Mouse (Mus musculus): ENCODE measurements at regions not wholly inside any gene's neighbourhood (a gene's known extent, or its start where the extent isn't known, plus 50 kb on each side); places are given as distances from the start of the nearest gene placed in this dataset.

GRCm38 (mm10) chr2:50003866-50004265, 62.4 kb upstream of the Lypd6 start:
- H3K4me1 ChIP-seq (replicated peaks), result 0 out of 2 replicates have a peak, but pooled peaks cover 2% of the 10 kb centered on the region
- 85% methylated on average over 4 of the region's 4 CpGs for WGBS
- no peak for ATAC-seq (ENCODE audit: low read depth)
- no peak overlapping the region for H3K27ac ChIP-seq (replicated peaks)
- H3K4me3 ChIP-seq, result no peak overlapping the region
- no peaks in the 10 kb centered on the region for H3K9me3 ChIP-seq
- no peak overlapping the region for H3K4me2 ChIP-seq
- no peaks in the 10 kb centered on the region for H3K27me3 ChIP-seq
- no peaks in the 10 kb centered on the region for H3K36me3 ChIP-seq
- H3K9ac ChIP-seq, result no peak overlapping the region

DNA sequence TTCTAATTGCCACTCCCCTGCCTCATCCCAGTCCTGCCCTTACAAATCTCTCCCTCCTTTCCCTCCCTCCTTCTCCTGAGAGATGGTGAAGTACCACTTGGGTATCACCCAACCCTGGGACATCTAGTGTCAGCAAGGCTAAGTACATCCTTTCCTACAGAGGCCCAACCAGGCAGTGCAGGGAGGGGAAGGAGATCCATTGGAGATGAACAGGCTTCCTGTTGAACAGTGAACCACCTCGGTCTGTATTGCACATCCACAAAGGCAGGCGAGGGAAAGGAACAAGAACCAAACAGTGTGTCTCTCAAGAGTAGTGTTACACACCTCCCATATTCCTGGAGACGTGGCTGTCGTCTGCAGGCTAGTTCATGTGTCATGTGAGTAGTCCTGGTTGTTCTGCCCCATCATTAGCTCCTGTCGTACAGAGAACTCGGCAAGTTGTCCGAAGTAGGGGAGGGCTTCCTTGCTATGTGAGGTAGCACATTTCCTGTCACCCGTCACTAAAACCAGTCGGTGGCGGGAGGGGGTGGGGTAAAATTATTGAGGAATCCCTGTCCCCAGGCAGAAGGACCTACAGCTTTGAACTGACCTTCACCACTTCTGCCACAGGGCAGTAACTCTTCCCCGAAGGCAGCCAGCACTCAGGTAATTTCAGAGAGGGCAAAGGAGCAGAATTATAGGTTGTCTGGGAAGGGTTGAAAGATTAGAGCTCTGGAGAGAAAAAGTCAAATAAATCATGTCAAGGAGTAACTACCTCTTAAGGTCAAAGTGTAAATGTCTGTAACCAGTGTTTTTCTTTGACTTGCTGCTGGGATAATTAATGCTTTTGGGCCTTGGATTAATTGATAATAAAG, 61.3 kb upstream of the Lypd6 start:
- no peaks in the 10 kb centered on the region for H3K36me3 ChIP-seq
- H3K4me2 ChIP-seq, result no peak overlapping the region
- no peaks in the 10 kb centered on the region for H3K9me3 ChIP-seq
- H3K9ac ChIP-seq, result no peak overlapping the region
- H3K4me3 ChIP-seq, result no peak overlapping the region
- H3K4me1 ChIP-seq (replicated peaks), result 0 out of 2 replicates have a peak, but pooled peaks cover 2% of the 10 kb centered on the region
- WGBS, result 64% methylated on average over 11 of the region's 11 CpGs
- ATAC-seq (ENCODE audit: low read depth), result 0 out of 2 replicates have a peak, but pooled peaks have one; percentile 15
- H3K27ac ChIP-seq (replicated peaks), result no peak overlapping the region
- H3K27me3 ChIP-seq, result no peaks in the 10 kb centered on the region

DNA sequence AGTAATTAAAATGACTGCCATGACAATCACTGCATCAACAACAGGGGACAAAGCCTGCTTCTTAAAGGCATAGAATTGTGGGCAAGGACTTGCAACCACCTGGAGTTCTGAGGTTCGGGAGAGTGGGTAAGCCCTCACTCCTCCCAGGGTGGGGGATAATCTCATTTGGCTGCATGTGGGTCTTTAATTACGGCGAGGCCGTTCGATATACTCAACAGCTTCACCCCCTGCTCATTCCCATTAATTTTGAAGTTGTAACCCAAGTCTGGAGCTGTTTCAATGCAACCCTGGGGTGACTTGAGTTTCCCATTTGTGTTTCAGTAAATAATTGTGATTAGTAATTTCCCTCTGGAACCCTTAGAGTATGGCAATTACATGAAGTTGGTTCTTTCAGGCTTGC, 57.9 kb upstream of the Lypd6 start:
- Histone ChIP-seq H3K27me3 (no peaks in the 10 kb centered on the region), H3K9me3 (no peaks in the 10 kb centered on the region), H3K36me3 (no peaks in the 10 kb centered on the region), H3K9ac (no peak overlapping the region), H3K4me1 (replicated peaks) (0 out of 2 replicates have a peak, but pooled peaks cover 2% of the 10 kb centered on the region), H3K4me3 (no peak overlapping the region), H3K4me2 (no peak overlapping the region), H3K27ac (replicated peaks) (no peak overlapping the region)
- WGBS, result 67% methylated on average over 5 of the region's 5 CpGs
- ATAC-seq (ENCODE audit: low read depth), result 0 out of 2 replicates have a peak, but pooled peaks have one; percentile 20

- Histone ChIP-seq H3K9ac (no peak overlapping the region), H3K9me3 (no peaks in the 10 kb centered on the region), H3K36me3 (no peaks in the 10 kb centered on the region), H3K27me3 (no peaks in the 10 kb centered on the region), H3K4me3 (no peak overlapping the region), H3K27ac (replicated peaks) (no peak overlapping the region), H3K4me2 (no peak overlapping the region), H3K4me1 (replicated peaks) (0 out of 2 replicates have a peak, but pooled peaks cover 2% of the 10 kb centered on the region)
- WGBS, result 82% methylated on average over 1 of the region's 1 CpGs
- ATAC-seq (ENCODE audit: low read depth), result no peak
Observed at GRCm38 (mm10) chr2:50010409-50010808, 55.8 kb upstream of the Lypd6 start.

- H3K4me2 ChIP-seq, result no peak overlapping the region
- no peaks in the 10 kb centered on the region for H3K4me1 ChIP-seq (replicated peaks)
- WGBS, result 90% methylated on average over 3 of the region's 3 CpGs
- no peak overlapping the region for H3K27ac ChIP-seq (replicated peaks)
- no peaks in the 10 kb centered on the region for H3K9me3 ChIP-seq
- H3K36me3 ChIP-seq, result no peaks in the 10 kb centered on the region
- H3K4me3 ChIP-seq, result no peak overlapping the region
- H3K9ac ChIP-seq, result no peak overlapping the region
- H3K27me3 ChIP-seq, result no peaks in the 10 kb centered on the region
- ATAC-seq (ENCODE audit: low read depth), result no peak
Observed at GRCm38 (mm10) chr2:50012303-50012702, 53.9 kb upstream of the Lypd6 start.

GRCm38 (mm10) chr2:50013248-50013647, 53.0 kb upstream of the Lypd6 start:
- no peaks in the 10 kb centered on the region for H3K36me3 ChIP-seq
- no peak overlapping the region for H3K9ac ChIP-seq
- H3K4me3 ChIP-seq, result no peak overlapping the region
- H3K27me3 ChIP-seq, result no peaks in the 10 kb centered on the region
- ATAC-seq (ENCODE audit: low read depth), result no peak
- WGBS, result 74% methylated on average over 6 of the region's 6 CpGs
- H3K27ac ChIP-seq (replicated peaks), result no peak overlapping the region
- no peak overlapping the region for H3K4me2 ChIP-seq
- no peaks in the 10 kb centered on the region for H3K9me3 ChIP-seq
- H3K4me1 ChIP-seq (replicated peaks), result no peaks in the 10 kb centered on the region

GRCm38 (mm10) chr2:50013882-50014281, 52.3 kb upstream of the Lypd6 start:
- no peak overlapping the region for H3K27ac ChIP-seq (replicated peaks)
- no peak overlapping the region for H3K4me2 ChIP-seq
- ATAC-seq (ENCODE audit: low read depth), result no peak
- no peaks in the 10 kb centered on the region for H3K9me3 ChIP-seq
- 79% methylated on average over 5 of the region's 5 CpGs for WGBS
- no peak overlapping the region for H3K4me3 ChIP-seq
- H3K36me3 ChIP-seq, result no peaks in the 10 kb centered on the region
- no peaks in the 10 kb centered on the region for H3K27me3 ChIP-seq
- no peak overlapping the region for H3K9ac ChIP-seq
- no peaks in the 10 kb centered on the region for H3K4me1 ChIP-seq (replicated peaks)

DNA sequence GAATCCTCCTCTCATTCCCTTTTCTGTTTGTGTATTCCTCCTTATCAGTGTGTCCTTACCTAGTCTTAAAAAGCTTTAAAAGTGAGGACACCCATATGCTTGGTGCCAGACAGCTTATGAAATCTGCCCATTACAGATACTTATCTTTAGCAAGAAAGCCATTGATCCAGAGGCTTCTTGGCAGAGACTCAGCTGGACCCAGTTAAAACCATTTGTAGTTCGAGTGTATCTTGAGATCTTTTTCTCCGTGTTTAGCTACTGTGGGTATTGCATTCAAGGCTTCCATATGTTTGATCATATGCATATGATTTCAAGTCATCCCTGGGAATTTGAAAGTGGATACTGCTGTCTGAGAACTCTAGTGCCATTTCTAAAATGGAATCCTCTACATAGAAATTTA, 51.5 kb upstream of the Lypd6 start:
- Histone ChIP-seq H3K27ac (replicated peaks) (no peak overlapping the region), H3K9ac (no peak overlapping the region), H3K9me3 (no peaks in the 10 kb centered on the region), H3K4me3 (no peak overlapping the region), H3K4me2 (no peak overlapping the region), H3K36me3 (no peaks in the 10 kb centered on the region), H3K27me3 (no peaks in the 10 kb centered on the region), H3K4me1 (replicated peaks) (no peaks in the 10 kb centered on the region)
- WGBS, result 92% methylated on average over 2 of the region's 2 CpGs
- ATAC-seq (ENCODE audit: low read depth), result no peak
